Mouse (Mus musculus) thymus, postnatal 0 days (tissue): ENCODE measurements around the gene Phf5a. TPM values are rescaled to one million over a fixed set of nuclear protein-coding genes. Genes with fewer than 3 reads are reported as not detected.
"Not testable (repeated sequence)": the region's sequence is repeated elsewhere in the genome, so short reads cannot be mapped to it uniquely, and the experiment has no call there.

ENCODE experiments used
- DNase-seq: peaks from one replicate; pipeline ENCODE4 v3.0.0-alpha.2; 2015; ENCODE audit warnings: low spot score
- polyA plus RNA-seq: library from polyadenylated mRNA; unstranded; fragments of >200 nt; fragmentation: Nextera tagmentation; extraction: Ambion mirVana; gene quantifications from 2 replicates; pipeline ENCODE4 v1.2.1, GENCODE M21; 2015

Gene Phf5a
- polyA plus RNA-seq, result 154 and 161 TPM in 2 replicates

DNA sequence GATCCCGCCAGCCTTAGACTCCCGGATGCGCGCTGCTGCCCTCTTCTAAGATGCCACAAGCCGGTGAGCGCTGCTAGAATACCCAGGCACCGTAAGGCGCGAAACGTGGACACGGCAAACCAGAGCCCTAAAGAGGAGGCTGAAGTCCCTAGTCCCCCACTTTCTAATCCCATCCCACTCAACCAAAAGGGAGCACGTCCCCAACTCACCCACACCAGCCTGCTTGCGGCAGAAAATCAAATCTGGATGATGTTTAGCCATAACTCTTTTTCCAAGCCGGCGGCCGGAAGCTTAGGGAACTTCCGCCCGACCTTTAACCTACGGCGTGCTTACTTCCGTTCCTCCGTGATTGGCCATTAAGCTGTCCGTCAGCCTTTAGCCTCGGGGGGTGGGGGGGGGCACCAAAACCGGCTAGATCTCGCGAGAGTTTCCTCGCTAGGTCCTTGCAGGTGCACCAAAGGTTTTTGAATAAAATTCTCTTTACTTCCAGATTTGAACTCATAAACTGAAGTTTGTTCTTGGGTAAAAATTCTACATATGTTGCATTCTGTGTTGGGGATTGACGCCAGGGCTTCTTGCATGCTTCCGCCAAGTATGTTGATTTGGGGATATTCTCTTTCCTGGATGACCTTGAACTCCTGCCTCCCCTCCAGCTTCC, at the start of gene Phf5a:
Phf5a (minus strand) TSS at position 308 of the 658 bp plus-strand sequence.
- DNase-seq, result peak; percentile 96

DNA sequence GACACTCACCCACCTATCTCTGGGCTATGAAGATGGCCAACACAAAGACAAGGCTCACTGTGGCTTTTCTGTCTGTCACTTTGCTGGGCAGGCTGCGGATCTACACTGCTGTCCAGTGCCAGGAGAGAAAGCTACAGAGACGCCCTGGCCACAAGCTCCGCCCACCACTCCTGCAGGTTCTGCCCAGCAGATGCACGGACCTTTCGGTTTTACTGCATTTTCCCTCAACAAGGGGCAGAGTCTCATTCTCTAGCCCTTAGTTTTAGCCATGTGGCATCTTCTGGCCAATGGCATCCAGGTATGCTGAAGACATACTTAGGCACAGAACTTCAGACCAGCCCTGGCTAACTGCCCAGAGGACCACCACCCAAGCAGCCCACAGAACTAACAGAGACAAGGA, 49.5 kb upstream of the Phf5a start:
- DNase-seq, result no peak

DNA sequence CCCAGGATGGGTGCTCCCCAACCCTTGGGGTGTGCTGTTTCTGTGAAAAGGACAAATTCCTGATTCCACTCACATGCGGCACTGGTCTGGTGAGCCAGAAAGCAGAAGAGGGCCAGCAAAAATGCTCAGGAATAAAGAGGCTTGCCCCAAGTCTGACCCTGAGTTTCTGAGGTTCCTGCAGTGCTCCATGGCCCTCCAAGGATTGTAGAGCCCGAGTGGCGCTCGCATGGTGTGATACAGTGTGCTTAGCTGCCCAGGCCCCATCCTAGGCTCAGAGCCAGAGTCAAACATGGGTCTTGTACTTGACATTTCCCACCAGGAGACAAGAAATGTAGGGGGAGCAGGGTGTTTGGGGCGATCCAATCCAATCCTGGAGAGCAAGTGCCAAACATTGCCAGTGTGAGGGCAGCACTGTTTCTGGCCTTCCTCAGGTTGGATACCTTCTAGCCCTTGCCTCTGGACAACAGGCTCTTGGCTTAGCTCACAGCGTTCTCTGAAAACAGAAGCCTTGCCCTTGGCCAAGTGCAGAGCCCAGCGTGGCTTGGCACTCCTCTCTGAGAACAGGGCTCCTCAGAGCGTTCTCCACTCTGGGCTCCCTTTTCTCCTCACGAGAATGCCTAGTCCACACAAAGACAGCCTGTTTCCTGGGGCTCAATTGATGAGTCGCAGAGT, 49.0 kb upstream of the Phf5a start:
- DNase-seq, result no peak

DNA sequence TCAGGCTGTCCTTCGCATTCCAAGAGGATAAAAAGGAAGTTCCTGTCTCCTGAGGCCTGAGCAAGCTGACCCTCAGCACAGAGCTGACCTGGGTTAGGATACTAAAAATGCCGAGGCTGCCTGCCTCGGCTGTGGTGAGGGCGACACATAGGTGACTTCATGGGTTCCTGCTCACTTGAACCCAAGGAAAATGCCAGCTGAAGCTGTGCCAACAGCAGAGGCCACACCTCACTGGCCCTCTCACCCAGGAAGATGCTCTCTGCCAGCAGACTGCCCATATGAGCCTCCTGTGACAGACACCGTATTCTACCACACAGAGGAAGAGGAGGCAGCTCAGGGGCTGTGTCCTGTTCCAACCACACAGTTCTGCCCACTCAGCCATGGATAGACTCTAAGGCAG, 47.4 kb upstream of the Phf5a start:
- DNase-seq, result no peak

DNA sequence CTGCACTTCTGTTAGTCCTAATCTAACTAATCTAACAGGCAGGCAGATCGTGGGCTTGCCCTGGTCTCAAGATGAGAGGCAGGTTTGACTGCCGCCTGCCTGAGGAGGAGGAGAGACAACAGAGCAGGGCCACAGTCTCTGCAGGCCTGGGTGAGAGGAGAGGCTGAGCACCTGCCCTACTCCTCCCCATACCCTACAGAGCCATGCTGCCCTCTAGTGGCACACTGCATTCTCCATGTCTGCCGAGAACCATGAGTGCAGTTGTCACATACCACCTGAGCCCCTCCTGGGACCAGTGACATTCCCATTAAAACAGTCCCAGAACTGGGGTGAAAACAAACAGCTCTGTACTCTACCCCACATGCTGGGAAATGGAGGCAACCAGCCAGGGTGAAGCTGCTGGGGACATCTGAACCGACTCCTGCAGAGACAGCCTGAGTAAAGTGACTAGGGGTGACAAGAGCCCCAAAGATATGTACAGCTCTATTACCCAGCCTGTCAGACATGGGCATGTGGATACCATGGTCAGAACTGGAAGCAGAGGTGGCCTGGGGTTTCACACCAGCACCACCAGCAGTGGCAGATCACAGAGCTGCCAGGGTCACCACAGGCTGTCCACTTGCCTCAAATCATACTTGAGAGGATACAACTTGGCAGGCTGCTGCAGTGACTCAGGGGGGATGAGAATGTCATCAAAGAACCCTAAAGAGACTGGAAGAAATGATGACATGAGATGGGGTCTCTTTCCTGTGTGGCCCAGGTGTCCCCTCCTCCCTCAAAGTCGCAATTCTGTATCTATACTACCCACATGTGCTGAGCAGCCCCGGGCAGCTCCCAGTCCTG, 46.1 kb upstream of the Phf5a start:
- peak; percentile 74 for DNase-seq

DNA sequence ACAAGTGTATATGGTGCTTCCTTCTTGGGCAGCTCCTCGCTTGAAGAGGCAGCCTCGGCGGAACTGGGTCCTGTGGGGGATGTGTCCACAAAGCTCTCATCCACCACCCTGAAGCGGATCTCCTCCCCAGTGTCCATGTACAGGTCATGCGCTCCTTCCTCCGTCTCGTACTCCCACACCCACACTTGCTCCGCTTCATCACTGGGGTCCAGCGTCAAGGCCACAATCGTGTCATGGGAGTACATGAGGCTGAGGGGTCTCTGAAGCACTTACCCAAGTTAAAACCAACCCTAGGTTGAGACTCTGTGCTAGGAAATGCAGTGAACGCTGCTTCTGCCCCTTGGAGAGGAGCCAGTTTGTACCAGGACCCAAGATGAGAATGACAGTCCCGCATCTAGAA, 45.5 kb upstream of the Phf5a start:
- no peak for DNase-seq

DNA sequence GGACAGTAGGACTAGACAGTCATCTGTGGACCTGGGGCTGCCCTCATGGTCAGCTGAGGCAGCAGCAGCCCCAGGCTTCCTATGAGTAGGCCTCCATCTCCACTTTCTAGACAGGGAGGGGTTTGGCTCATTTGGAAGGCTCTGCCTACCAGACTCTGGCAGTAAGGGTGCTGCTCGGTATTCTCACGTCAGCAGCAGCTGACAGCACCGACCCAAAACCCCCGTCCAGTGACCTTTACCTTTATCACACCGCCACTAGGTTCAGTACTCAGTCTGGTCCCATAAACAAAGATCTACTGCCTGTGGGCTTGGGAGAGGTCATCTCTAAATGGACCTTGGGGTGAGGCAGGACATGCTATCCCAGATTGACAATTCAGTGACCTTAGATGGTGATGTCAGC, 44.0 kb upstream of the Phf5a start:
- DNase-seq, result no peak

DNA sequence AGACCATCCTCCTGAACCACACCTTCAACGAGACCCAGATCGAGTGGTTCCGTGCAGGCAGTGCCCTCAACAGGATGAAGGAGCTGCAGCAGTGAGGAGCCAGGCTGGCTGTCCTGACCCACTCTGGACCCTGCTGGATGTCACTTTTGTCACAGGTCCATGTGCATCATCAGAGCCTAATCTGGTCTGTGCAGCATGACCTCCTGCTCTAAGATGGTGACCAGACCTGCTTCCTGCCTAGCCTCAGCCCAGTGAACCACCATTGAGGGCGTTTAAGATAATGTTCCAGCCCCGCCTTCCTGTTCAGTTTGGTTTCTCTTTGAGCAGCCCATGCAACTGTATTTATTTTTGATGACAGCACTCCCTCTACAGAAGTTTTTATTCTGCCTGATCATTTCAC, 43.0 kb upstream of the Phf5a start:
- no peak for DNase-seq

DNA sequence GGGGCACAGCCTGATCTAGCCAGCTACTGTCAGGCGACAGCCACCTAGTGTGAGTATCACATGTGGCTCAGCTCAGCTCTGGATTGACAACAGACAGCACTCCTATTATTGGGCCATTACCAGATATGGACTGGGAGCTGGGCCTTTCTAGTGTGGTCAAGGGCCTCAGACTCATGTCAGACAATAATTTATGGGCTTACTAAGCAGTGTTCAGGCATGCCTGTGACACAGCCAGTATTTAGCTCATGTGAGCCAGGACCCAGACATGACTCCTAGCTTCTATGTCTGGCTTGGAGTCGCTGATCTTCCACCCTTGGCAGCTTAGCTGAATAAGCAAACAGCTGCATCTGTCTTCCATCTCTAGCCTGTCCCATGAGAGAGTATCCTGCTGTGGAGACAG, 40.8 kb upstream of the Phf5a start:
- DNase-seq, result no peak

DNA sequence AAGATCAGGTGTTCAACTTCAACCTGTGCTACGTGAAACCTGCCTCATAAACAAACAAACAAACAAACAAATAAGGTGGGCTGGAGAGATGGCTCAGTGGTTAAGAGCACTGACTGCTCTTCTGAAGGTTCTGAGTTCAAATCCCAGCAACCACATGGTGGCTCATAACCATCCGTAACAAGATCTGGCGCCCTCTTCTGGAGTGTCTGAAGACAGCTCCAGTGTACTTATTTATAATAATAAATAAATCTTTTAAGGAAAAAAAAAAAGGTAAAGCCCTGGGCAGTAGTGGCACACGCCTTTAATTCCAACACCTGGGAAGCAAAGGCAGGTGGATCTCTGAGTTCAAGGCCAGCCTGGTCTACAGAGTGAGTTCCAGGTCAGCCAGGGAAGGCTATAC, 37.1 kb upstream of the Phf5a start:
- DNase-seq, result not testable (repeated sequence)

DNA sequence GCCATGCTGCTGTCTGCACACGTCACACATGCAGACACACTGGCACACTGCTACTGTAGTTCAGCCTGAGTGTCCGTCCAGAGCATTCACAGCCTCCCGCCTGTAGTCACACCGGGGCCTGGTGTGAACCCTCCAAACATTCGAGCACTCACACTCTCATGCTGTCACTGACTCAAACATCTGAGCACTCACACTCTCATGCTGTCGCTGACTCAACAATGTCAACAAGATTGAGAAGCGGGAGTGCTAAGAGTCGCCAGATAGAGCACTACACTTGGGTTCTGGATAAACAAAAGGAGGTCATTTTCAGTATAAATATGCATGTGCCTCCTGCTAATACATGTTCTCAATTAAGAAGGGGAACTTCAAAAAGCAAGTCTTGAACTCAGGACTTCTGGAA, 36.2 kb upstream of the Phf5a start:
- no peak for DNase-seq

DNA sequence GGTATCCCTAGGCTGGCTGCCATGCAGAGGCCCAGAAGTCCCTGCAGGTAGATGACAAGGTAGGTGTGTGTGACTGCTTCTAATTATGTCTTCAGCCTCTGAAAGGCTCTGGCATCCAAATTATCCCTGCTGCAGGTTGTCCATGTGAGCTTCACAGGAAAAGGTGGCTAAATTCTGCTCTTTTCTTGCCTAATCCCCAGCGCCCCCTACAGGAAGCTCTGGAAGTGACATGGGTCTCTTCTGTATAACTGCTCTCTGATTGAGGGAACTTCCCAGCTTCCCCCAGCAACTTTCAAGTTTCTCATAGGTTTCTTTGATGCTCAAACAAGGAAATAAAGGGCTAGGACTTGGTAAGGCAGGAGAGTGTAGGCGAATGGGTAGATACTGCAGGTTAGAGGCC, 33.2 kb upstream of the Phf5a start:
- peak; percentile 67 for DNase-seq

DNA sequence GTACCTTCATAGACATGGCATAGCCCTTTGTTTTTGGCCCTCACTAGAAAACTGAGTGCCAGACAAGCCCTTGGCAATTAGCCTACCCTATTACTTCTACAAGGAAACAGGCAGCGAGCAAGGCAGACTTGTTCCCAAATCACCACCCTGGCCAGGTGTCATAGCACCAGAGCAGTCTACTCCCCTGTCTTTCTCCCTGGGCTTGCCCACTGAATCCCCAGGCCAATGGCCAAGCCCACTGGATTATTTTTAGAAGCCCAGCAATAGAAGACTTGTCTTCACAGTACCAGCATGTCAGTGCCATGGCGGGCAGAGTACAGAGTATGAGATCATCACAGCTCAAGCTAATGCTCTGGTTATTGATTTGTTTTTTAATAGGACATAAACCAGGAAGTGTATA, 27.0 kb upstream of the Phf5a start:
- DNase-seq, result no peak

DNA sequence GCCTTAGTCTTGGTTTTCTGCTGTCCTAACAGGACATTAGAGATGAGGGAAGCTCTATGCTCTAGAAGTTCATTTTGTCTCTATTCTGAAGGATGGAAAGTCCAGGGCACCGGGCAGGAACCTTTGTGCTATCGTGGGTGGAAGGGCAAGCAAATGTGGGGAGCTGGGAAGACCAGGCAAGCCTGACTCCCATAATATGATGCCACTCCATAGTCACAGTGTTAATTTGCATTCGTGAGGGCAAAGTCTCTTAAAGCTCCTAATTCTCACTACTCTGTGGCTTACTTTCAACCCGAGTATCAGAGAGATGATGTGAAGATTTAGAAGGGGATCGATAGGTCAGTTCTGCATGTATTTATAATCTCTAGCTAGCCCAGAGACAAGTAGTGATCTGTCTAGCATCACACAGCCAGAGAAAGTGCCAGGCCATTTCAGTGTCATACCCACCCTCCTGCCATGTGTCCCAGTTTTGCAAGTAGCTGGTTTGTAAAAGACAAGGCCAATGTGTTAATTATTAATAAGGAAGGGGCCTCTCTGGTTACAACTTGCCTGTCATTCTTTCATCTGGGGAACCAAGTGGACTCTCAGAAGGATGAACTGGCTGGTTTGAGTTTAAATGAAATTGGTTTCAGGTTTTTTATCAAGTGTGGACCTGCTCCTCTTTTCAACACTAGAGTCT, 26.0 kb upstream of the Phf5a start:
- no peak for DNase-seq

DNA sequence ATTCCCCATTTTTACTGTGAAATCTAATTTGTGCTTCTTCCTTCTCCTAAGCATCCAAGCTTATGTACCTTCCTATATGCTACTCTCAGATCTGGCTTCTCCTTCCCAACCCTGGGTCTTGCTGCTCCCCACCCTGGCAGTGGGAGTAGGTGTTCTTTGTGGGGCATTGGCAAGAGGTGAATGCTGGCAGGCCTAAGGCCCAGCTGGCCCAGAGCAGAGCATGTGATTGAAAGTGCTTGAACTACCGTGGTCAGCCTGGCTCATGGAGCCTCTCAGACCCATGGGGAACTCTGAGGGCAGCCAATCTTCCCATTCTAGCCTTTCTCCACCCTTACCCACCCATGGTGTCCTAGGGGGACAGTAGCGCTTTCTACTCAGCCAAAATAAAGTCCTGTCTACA, 24.7 kb upstream of the Phf5a start:
- DNase-seq, result no peak

DNA sequence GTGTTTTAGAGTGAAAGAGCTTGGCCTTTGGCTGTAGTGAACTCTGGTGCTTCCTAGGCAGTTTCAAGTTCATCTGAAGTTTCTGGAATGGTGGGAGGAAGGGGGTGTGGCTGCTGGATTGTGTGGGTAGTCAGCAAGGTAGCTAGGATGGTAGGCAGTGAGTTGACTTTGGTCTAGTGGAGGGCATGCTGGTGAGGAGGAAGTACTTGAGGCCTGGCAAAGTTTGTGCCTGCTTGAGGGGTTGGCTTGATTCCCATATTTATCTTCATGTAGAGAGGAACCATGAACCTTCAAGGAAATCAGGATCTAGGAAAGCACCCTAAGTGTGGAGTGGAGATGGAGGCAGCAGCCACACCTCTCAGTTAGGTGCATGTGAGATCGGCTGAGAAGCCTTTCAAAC, 22.3 kb upstream of the Phf5a start:
- DNase-seq, result no peak

DNA sequence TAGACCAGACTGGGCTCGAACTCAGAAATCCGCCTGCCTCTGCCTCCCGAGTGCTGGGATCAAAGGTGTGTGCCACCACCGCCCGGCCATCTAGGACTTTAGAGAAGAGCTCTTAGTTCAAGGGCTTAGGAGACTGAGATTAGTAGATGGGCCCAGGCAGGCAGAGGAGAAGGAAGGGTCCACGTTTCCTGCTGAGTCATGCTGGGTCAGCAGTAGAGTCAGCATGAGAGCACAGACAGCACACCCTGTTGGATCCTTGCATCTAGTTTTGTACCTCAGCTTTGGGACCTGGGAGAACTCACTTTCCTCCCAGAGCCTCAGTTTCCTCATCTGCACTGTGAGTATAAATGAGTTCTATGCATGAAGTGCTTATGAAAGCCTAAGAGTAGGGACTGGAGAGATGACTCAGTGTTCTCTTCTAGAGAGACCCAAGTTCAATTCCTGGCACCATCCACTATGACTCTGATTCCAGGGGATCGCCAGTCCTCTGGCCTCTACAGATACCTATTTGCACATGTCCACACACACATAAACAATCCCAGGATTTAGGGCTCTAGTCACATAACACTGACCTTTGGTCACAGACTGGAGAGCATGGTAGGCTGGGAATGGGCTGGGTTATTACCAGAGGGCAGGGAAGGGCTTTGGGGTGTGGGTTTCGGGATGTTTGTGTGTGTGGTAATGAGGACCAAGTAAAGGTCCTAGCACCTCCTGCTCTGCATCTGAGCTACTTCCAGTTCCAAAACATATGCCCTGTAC, 20.3 kb upstream of the Phf5a start:
- no peak for DNase-seq

DNA sequence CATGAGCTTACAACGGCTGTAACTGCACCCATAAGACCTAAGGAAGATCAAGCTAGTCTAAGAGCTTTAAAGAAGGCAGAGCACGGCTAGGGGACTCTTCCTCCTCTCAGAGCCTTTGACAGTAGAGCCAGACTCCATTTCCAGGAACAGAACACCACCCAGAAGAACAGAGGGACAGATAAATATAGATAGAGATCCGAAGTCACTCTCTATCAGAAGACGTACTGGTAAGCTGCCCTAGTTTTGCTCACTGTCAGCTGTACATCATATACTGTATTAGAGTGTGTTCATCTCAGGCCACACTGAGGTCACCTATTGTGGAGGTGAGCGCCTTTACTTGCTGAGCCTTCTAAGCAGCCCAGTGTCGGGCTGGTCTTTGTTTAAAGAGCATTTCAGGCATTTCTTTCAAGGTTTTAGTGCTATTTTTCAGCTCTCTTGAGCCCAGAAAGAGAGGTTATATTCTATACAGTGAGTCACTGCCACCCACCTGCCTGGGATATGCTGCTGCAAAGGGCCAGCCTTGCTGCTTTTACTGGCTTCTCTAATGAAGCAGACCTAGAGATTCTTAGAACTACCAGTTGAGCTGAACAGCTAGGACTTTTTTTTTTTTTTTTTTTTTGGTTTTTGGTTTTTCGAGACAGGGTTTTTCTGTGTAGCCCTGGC, 19.6 kb upstream of the Phf5a start:
- no peak for DNase-seq

DNA sequence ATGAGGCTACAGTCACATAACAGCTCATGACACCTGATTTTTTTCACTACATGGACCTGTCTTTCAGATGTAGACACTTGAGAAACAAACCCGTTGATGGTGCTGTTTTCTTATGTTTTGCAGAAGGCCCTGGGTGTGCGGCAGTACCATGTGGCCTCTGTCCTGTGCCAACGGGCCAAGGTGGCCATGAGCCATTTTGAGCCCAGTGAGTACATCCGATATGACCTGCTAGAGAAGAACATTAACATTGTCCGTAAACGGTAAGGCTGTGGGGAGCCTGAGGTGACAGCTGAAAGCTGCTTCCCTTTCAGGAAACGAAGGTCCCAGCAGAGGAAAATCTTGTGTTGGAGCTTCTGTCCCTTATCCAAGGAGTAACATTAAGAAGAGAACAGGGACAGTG, 17.5 kb upstream of the Phf5a start:
- DNase-seq, result no peak

DNA sequence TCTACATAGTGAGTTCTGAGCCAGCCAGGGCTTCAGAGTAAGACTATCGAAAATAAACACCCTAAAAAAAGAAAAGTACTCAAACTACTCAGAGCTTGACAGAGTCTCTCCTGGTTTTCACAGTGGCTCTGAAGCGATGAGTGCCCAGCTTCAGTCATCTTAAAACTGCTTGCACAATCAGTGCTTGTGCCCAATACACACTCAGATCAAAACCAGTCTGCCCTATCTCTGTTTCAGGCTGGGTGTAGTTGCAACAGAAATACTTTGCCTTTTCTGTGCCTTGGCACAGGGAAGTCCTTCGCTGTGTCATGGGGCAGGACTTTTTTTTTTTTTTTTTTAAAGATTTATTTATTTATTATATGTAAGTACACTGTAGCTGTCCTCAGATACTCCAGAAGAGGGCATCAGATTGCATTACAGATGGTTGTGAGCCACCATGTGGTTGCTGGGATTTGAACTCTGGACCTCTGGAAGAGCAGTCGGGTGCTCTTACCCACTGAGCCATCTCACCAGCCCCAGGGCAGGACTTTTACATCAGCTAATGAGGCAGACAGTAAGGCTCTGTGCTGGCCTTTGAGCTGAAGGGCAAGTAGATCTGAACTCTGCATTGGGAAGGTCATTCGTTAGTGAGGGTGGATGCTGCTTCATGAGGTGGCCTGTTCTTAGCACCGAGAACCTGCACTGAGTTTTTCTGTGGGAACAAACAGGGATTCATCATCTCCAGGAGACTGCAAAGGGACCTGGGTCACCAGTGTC, 15.3 kb upstream of the Phf5a start:
- DNase-seq, result no peak
